Mouse (Mus musculus): ENCODE measurements at regions not wholly inside any gene's neighbourhood (a gene's known extent, or its start where the extent isn't known, plus 50 kb on each side); places are given as distances from the start of the nearest gene placed in this dataset.

- TF ChIP-seq JUN (IDR thresholded peaks at IDR 0.05; ENCODE audit: insufficient read depth, low read depth, low read length) (no peak), EP300 (IDR thresholded peaks at IDR 0.05; ENCODE audit: low read length) (no peak), SIN3A (IDR thresholded peaks at IDR 0.05; ENCODE audit: low read length) (no peak), ZNF384 (IDR thresholded peaks at IDR 0.05; ENCODE audit: low read depth, low read length) (no peak), POLR2A (IDR thresholded peaks at IDR 0.05; ENCODE audit: low read depth, low read length) (no peak), MAZ (IDR thresholded peaks at IDR 0.05; ENCODE audit: low read depth, low read length) (no peak), ZKSCAN1 (IDR thresholded peaks at IDR 0.05; ENCODE audit: borderline replicate concordance, low read depth, low read length) (no peak), MAX (IDR thresholded peaks at IDR 0.05; ENCODE audit: low read length) (no peak), CTCF (conservative IDR thresholded peaks at IDR 0.05 in 1 of 2, IDR thresholded peaks at IDR 0.05 in 1 of 2; ENCODE audit: low read depth in 2 of 2, low read length in 2 of 2) (no peak), UBTF (IDR thresholded peaks at IDR 0.05; ENCODE audit: low read depth, low read length) (no peak), POLR2AphosphoS2 (IDR thresholded peaks at IDR 0.05; ENCODE audit: low read depth, low read length) (no peak), USF1 (IDR thresholded peaks at IDR 0.05; ENCODE audit: low read depth, low read length) (no peak), ZC3H11A (IDR thresholded peaks at IDR 0.05; ENCODE audit: low read depth, low read length) (no peak), E2F4 (IDR thresholded peaks at IDR 0.05; ENCODE audit: insufficient replicate concordance, low read depth, low read length) (no peak)
Observed at GRCm38 (mm10) chr13:11490766-11491165, 616.0 kb downstream of the Ryr2 start.
